Mouse (Mus musculus): Measurements from ENCODE around the gene Btbd35f27. TPM values are rescaled to one million over a fixed set of nuclear protein-coding genes. Genes with fewer than 3 reads are reported as not detected.

Btbd35f27 gene
- polyA plus RNA-seq (2015; fragmentation: Nextera tagmentation; extraction: Ambion mirVana): not detected in 2 replicates

DNA sequence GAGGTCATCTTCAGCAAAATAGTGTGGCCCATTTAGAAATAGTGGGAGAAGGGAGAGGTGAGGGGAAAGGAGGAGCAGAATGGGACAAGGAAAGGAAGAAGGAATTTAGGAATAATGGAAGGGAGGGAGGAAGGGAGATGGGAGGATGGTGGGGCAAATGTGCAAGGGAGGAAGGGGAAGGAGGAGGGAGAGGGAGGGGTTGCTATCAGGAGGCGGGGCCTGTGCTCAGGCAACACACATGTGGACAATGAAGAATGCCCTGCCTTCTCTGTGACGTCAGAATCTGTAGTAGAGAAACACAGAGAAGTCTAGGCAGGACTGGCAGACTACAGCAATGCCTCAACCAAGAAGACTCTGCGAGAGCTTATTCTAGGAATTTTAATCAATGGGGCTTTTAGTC, at the start of gene Btbd35f27:
TSS of gene Btbd35f27 (plus strand) at position 301 of the 400 bp plus-strand sequence.

Other genes starting within 250 kb of the Btbd35f27 start
- not detected in 2 replicates for gene Btbd35f4, start 151.6 kb upstream of the Btbd35f27 start, polyA plus RNA-seq (2015; fragmentation: Nextera tagmentation; extraction: Ambion mirVana)